Mouse (Mus musculus) adrenal gland (tissue): Measurements from ENCODE around the gene Tbccd1.
"Not testable (repeated sequence)": the region's sequence is repeated elsewhere in the genome, so short reads cannot be mapped to it uniquely, and the experiment has no call there.

Experiments
- intact Hi-C: fragments of 180-260 bp; cut with DNase I; formaldehyde crosslinking; loops from one replicate; pipeline ENCODE4 v1.15.1; 2025

The Tbccd1 gene

GRCm38 (mm10) chr16:22791235-22791634 lies 66.2 kb downstream of the Tbccd1 start:
- intact Hi-C loops: no loop called here

GRCm38 (mm10) chr16:22789908-22790367 lies 67.5 kb downstream of the Tbccd1 start:
- intact Hi-C loops: no loop called here

GRCm38 (mm10) chr16:22782686-22783085 lies 74.8 kb downstream of the Tbccd1 start:
- intact Hi-C loops: no loop called here

- intact Hi-C loops: no loop called here
Observed at GRCm38 (mm10) chr16:22779228-22779835, 78.1 kb downstream of the Tbccd1 start.

GRCm38 (mm10) chr16:22778296-22778695 lies 79.2 kb downstream of the Tbccd1 start:
- intact Hi-C loops: not testable (repeated sequence)

GRCm38 (mm10) chr16:22775471-22775985 lies 81.9 kb downstream of the Tbccd1 start:
- intact Hi-C loops: no loop called here

GRCm38 (mm10) chr16:22768661-22769060 lies 88.8 kb downstream of the Tbccd1 start:
- intact Hi-C loops: no loop called here

GRCm38 (mm10) chr16:22767405-22767804 lies 90.1 kb downstream of the Tbccd1 start:
- intact Hi-C loops: no loop called here

GRCm38 (mm10) chr16:22766738-22767211 lies 90.7 kb downstream of the Tbccd1 start:
- intact Hi-C loops: no loop called here

GRCm38 (mm10) chr16:22765531-22765930 lies 91.9 kb downstream of the Tbccd1 start:
- intact Hi-C loops: no loop called here
